Mouse (Mus musculus) kidney, adult 11 months (tissue): ENCODE measurements around the gene Pet117.
"Not testable (repeated sequence)": the region's sequence is repeated elsewhere in the genome, so short reads cannot be mapped to it uniquely, and the experiment has no call there.

Experiments used
- DNase-seq: peaks from one replicate; pipeline ENCODE4 v3.0.0; 2022

Pet117 gene

DNA sequence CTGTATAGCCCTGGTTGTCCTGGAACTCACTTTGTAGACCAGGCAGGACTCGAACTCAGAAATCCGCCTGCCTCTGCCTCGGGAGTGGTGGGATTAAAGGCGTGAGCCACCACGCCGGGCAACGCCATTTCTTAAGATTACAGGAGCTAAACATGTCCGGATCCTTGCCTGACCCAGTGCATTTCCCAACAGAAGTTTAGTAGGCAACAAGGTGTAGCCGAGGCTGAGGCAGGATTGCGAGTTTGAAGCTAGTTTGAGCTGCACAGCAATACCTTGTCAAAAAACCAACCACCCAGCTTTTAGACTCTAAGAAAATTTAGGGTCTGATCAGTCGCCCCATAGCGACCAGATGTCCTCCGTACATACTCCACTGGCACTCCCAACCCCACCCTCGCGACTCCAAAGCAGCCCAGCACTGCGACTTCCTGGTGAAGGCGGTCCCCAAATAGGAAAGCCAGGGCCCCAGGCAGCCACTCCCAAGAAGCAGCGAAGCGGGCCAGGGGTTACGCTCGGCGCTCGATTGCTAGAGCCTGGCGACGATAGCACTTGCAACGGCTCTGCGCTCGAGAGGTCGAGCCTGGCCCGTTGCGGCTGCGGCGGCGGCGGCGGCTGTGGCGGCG is at the start of gene Pet117, which contains the start of gene Kat14:
Gene Pet117 (plus strand): TSS at position 597 of the 620 bp plus-strand sequence.
Gene Kat14 (plus strand): TSS at position 584 of the 620 bp plus-strand sequence.
- peak; percentile 96 for DNase-seq

DNA sequence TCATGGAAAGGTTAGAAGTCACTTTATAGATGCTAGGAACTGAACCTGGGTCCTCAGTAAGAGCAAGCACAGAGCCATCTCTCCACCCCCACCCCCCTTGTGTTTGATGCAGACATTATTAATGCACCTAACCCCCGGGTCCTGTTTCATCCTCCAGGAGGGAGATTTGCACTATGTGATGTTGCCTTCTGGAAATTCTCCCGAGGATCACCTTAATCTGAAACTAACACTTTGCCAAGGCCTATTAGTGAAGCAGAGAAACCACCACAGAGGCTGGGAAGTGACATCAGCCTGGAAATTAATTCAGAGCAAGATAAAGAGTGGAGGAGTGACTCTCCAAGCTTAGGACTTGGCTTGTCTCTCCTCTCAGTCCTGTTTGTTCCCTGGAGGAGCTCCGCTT is 44.6 kb upstream of the Pet117 start:
- no peak for DNase-seq

DNA sequence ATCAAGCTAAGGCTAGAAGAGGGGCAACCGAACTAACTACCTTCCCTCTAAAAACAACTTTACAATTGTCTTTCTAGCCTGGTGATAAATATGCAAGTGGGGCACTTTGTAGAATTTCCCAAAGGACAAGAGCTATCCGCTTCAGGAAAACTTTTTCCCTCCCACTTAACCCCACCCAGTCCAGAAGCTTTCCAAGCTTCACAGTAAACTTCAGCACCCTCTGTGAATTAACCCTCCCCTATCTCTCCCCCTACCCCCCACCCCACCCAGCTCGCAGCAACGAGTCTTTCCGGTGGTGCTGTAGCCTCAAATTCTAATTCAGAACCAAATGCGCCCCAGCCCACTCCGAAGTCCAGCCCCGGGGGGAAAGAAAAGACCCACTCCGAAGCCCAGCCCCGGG is 39.3 kb upstream of the Pet117 start:
- DNase-seq: no peak

DNA sequence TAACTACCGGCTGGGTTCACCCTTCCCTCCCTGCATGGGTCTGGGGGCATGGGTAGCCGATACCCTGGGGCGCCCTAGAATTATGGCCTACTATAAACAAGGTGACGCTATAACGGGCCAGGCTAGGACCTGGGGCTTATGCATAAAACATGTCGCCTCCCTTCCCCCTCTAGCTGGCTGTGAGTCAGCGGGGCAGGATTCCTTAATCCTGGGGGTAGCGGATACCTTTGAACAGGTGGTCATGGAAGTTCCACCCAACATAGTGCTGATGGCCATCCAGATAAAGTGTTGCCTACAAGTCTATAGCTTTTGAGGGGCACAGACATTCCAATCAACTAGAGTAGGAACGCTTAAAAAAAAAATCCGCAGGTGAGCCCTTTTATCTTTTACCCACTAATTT is 38.9 kb upstream of the Pet117 start:
- DNase-seq: peak; percentile 24

DNA sequence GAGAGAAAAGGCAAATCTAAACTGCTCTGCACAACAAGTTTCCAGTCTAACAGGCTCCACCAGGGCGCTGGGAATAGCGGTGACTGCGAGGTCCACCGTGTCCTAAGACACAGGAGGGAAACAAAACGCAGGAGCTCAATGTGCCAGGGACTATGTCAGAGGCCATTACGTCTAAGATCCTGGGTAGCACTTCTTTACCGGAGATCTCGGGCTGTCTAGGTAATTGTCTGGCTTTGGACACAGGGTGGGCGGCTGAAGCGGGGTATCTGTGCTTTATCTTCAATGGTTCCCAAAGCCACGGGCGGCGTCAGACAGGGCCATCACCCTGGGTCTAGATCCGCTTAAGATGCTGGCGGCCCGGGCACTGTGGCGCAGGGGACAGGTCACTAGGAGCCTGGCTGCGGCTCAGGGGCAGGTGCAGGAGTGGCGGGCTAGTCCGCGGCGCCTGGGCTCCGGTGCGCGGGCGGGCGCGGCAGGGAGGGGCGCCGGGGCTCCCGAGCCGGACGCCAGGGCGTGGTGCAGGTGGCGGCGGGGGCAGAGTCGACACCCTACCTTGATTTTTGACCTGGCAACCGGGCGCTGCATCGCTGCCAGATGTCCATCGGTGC is 38.3 kb upstream of the Pet117 start:
- DNase-seq: no peak

DNA sequence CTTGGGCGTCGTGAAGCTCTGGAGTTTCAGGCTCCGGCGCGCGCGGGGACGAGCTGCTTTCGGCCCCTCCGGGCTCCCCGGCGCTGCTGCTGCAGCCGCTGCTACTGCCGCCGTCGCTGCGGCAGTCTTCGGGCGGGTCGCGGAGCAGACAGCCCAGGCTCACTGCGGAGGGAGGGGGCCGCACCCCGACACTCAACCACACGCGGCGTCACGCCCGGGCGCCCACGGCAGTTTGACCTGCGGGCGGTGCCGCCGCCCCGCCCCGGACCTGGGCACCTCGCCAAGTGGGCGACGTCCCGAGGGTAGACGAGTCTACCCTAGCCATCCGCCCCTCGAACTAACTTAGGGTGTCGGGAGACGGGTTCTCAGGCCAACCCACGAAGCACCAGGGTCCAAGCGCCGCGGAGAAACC is 37.8 kb upstream of the Pet117 start:
- DNase-seq: peak; percentile 40

DNA sequence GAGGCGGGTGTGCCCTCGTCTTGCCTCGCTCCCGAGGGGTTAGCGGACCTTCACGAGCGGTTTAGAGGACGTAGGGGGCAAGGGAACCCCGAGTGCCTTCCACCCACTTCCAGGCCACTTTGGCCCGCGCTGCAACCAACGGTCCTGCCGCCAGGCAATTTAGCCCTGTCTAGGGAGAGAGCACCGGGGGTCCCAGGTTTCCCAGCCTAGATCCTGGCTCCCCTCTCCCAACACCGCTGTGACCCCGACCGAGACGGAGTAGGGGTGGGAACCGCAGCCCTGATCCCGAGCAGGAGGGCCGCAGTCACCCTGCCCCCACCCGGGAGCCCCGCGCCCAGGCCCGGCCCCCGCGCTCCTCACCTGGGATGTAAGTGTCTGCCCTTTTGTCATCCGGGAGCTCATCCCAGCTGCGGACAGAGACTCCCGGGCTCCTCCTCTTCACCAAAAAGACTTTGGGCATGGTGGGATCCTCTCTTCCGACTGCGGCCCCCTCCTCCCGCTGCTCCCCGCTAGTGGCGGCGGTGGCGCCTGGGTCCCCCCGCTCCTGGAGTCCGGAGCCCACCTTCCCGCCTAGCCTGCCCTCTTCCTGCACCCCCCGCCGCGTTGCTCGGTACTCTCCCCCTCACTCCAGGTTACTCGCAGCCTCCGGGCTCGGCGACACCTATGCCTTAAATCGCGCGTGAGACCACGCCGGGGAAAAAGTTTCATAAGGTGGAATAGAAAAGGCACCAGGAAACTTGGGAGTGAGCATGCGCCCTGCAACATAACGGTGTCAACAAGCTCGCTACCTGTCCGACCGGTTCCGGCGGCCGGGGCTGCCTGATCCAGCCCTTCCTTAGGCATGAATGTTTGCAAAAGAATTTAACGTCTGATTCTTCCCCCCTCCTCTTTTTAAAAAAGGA is 37.1 kb upstream of the Pet117 start, which contains the start of gene Ovol2:
Gene Ovol2 (minus strand): TSS at position 746 of the 902 bp plus-strand sequence.
- peak; percentile 76 for DNase-seq

DNA sequence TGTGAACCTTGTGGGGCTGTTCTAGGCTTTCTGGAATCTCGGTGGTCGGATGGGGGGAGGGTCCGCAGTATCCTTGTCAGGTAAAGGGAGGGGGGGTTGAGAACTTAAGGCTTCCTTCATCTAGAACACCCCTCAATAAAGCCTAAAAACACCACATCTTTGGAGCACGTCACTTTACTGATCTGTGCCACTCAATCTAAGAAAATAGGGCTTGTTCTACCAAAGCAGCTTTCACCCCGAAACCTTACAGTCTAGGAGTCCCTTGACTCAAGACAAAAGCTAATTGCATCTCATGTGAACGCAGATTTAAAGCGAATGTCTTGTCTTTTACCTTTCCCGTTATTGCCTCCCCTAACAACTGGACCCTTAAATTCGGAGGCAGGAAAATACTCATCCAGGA is 36.3 kb upstream of the Pet117 start:
- no peak for DNase-seq

DNA sequence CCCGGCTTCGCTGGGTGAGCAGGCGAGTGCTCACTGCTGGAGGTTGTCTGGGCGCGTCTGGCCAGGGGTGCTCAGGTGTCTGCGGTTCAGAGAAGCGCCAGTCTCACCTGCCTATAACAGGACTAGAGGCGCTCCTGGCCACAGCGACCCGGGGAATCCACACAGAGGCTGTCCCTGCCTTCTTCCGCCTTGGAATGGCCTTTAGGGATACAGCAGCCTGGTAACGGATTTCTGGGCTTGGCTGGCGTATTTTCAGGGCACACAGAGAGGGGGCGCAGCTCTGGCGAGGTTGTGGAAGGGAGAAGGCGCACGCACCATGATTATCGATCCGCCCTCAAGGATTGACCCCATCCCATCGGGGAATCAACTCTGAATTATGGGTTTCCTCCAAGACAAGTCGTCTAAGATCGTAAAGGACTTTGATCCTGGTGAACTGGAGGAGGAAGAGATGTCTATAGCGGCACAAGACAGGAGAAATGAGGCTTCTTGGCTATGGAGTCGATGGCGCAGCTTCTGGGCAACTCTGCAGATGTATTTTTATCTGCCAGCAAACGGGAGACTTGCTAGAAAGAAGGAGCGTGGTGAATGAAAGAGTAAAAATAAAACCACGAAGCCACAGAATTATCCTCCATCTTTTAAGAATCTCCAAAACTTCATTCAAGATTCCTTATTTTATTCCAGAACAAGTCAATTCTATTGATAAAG is 35.5 kb upstream of the Pet117 start:
- DNase-seq: peak; percentile 23

DNA sequence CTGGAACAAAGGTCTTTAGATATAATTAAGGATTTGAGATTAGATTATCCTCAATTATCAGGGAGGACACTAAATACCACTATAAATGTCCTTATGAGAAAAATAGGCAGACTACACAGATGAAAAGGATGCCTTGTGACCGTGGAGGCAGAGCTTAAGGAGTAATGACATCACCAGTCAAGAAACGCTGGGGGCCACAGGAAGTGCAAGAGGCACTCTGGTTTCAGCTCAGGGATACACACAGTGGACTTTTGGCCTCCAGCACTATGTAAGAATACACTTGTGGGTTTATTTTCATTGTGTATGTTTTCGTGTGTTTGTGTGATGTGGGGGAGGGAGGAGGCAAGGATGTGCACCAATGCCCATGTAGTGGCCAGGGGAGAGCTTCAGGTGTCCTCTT is 31.6 kb upstream of the Pet117 start:
- no peak for DNase-seq

DNA sequence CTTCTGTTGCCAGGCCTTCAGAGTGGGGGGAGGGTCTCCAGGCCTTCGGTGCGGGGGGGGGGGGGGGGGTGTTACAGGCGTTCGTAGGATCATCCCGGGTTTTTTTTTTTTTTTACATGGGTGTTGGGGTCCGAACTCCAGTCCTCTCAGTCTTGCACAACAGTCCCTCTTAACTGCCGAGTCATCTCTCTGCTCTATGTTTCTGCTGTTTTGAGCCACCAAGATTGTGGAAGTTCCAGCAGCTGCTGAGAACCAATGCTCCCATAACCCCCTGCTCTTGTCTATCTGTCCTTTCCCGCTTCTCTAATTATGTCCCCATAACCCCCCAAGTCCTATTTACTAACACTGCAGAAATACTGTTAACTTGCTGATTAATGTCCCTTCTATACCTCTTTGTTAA is 31.1 kb upstream of the Pet117 start:
- no peak for DNase-seq

DNA sequence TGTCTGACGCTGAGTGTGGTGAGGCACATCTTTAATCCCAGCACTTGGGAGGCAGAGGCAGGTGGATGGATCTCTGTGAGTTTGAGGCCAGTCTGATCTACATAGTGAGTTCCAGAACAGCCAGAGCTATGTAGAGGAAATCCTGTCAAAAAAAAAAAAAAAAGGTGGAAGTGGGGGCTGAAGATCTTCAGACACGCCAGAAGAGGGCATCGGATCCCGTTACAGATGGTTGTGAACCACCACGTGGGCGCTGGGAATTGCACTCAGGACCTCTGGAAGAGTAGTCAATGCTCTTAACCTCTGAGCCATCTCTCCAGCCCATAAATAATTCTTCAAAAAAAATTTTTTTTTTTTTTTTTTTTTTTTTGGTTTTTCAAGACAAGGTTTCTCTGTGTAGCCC is 30.6 kb upstream of the Pet117 start:
- DNase-seq: not testable (repeated sequence)

DNA sequence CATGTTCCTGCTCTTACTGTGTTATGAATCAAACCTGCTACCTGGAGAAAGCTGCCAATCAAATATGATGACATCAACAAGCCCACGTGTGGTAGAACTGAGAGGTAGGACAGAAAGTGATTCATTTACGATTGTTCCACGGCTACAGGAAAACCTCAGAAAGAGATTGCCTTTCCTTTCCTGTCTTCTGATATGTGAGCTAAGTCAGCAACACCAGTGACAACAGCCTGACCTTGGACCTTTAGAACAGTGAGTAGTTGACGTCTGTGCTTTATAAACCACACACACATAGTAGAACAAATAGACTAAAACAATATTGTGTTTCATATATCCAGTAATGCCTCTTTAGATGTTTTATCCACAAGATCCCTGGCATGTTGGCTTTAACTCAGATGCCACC is 25.6 kb upstream of the Pet117 start:
- no peak for DNase-seq

DNA sequence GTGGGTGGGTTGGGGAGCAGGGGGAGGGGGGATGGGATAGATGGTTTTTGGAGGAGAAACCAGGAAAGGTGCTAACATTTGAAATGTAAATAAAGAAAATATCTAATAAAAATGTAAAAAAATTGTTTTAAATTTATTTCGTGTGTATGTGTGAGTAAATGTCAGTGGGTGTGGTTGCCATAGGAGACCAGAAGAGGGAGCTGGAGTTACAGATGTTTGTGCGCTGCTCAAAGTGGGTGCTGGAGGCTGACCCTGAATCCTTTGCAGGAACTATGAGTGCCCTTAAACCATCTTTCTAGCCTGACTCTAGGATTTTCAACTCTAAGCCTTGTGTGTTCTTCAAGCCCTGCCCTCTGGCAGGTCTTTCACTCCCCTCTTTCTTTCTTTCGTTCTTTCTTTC is 20.3 kb upstream of the Pet117 start:
- no peak for DNase-seq

DNA sequence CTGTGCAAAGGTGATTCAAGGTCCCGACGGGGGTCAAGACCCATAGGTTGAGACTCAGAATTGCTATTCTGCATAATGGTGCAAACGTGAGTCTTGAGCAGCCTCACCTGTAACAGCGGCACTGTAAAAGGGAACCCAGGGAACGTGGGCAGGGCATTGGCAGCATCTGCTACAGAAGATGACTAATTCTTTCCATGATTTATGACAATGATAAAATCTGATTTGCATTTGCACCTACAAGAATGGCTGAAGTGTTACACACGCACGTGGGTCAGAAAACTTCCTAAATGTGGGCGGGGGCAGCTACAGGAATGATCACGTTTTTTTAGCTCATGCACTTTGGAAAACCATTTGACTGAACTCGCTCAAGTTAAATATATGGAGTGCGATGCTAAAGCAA is 16.0 kb upstream of the Pet117 start:
- DNase-seq: no peak

DNA sequence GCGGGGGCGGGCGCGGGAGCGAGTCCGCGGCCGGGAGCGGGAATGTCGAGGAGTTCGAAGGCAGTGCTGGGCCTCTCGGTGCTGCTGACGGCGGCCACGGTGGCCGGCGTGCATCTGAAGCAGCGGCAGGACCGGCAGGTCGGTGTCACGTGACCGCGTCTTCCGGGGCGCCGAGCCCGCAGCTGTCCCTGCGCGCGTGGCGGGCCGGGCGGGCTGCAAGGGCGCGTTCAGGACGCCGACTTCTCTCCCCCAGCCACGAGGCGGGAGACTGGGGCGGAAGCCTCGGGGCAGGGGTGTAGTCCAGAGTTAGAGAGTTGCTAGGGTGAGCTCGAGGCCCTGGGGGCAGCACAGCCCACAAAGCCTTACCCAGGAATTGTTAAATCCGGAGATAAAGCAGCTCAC is 225 bp downstream of the Pet117 start:
- no peak for DNase-seq

DNA sequence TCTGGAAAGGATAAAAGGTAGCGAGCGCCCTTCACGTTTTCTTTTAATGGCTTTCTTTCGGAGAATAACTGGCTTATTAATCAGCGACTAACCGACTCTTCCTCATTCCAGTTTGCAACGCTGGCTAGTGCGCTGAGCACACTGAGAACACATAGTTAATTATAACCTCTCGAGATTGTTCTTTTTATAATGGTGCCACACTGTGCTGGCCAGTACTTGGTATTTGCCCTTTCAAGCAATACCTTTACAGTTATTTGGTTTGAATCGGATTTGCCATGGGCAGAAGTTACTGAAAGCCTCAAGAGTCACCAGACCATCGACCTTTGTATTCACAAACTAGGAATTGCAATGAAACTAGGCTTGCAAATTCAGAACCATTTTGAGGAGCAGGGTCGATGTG is 715 bp downstream of the Pet117 start:
- peak; percentile 39 for DNase-seq

DNA sequence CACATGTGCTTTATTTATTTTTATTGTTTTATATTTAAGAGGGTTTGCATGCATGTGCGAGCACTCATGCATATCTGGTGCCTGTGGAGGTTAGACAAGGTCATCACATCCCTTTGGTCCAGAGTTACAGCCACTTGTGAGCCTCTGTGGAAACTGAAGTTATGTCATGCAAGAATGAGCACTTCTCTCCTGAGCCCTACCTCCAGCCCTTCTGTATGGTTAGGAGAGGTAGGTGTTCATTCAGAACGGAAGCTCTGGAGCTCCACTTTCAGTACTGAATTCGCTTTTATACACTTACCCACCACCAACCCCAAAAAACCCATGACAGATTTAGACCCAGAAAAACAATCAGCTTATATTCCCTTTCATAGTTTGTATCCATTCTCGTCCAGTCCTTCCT is 2.8 kb downstream of the Pet117 start:
- peak; percentile 7 for DNase-seq

DNA sequence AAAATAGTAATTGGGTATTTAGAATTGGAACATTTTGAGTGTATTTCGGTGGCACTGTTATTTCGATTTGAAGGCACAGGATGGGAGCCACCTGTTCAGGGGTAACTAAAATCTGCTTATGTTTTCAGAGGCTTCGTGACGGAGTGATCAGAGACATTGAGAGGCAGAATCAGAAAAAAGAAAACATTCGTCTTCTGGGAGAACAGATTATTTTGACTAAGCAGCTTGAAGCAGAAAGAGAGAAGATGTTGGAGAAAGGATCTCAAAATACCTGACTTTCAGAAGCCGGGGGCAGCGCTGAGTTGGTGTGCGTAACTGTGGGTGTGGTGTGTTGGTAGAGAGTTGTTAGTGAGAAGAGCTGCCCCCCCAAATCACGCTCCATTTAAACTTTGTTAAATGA is 4.3 kb downstream of the Pet117 start:
- no peak for DNase-seq

DNA sequence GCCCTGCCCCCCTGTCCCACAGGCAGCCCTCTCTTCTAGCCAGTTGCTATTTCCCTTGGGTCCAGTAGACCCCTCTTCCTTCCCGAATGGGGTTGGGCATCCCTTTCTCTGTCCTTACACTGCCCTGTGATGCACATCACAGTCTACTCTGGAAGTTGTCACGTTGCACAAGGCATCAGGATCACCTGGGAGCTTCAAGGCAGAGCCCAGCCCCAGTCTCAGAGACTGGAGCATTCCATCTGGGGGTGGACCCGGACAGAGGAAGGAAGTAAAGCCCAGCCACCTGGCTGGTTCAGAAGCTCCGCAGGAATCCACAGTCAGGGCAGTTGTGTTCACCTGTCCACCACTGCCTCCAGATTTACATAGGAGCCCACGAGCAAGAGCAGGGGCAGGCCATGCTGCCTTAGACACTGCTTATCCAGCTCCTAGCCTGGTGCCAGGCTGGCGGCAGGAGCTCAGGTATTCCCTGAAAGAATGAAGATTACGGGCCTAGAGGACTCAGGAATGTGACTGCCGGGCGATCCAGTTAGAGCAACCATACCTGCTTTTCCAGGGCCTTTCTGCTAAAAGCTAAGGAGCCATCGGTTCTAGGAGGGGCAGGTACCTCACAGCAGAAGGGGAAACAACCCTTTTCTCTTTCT is 6.4 kb downstream of the Pet117 start:
- no peak for DNase-seq

DNA sequence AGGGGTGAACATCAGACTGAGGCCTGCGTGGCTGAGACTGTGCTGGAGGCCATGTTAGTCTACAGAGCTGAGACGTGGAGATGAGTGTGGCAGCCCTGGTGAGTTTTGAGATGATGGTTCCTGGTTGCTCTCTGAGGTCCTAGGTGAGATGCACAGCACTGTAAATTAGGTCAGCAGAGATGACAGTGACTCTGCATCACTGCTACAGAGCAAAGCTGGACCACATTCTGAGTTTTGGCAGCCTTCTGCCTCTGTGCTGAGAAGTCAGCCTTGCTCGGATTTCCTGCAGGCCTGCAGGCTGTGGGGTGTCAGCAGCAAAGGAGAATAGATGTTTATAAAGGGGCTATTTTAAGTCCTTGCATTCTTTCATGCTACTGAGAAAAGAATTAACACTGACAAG is 12.5 kb downstream of the Pet117 start:
- no peak for DNase-seq

DNA sequence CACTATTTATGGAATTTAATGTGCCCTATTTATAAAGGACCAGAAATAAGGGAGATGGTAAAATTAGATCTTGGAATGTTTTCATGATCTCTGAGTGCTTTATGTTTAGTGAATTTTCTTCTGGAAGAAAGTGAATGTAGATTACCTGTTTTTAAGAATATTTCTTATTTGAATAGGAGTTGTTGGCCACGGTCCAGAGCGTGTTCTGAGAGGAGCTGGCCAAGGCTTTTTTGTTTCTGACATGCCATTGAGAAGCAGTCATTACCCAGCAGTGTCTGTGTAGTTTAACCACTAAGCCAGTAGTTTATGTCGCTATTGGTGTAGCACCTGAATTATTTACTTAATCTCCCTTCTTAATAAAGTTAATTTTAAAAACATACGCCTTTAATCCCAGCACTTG is 12.9 kb downstream of the Pet117 start:
- DNase-seq: no peak
